Mouse (Mus musculus): ENCODE data around the gene Hoxd11. TPM values are rescaled to one million over a fixed set of nuclear protein-coding genes. Genes with fewer than 3 reads are reported as not detected.
A peak's percentile ranks its signal among the peaks of the same experiment; 100 is the strongest.

Hoxd11 gene
- polyA plus RNA-seq, 1 experiment from 2014 or later, result 26.3 TPM

DNA sequence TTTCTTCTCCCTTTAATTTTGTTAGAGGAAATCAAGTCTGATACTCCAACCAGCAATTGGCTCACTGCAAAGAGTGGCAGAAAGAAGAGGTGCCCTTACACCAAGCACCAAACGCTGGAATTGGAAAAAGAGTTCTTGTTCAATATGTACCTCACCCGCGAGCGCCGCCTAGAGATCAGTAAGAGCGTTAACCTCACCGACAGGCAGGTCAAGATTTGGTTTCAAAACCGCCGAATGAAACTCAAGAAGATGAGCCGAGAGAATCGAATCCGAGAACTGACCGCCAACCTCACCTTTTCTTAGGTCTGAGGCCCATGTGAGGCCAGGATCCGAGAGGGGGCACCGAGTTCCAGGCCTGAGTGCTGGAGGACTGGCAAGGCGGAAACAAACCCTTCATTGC, 14.7 kb downstream of the Hoxd11 start:
- Histone ChIP-seq H3K36me3 (no peaks in the 10 kb centered on the region), H3K4me2 (peak overlapping the region; percentile 80), H3K4me3 (replicated peaks) (peak overlapping the region; percentile 70), H3K4me1 (peaks cover 58% of the 10 kb centered on the region), H3K27me3 (peaks cover 14% of the 10 kb centered on the region; the same call in 1 of the 2 replicates), H3K9ac (peak overlapping the region; percentile 74), H3K9me3 (replicated peaks) (no peaks in the 10 kb centered on the region), H3K27ac (peak overlapping the region; percentile 95)
- no peak for ATAC-seq (replicated peaks; ENCODE audit: low FRiP score)
- WGBS, result 8% methylated on average over 16 of the region's 16 CpGs

- ATAC-seq (replicated peaks; ENCODE audit: low FRiP score), result no peak
- H3K9ac ChIP-seq, result peak overlapping the region; percentile 31; the same call in 1 of the 2 replicates
- H3K27ac ChIP-seq, result peak overlapping the region; percentile 96
- H3K4me3 ChIP-seq (replicated peaks), result peak overlapping the region; percentile 70
- H3K9me3 ChIP-seq (replicated peaks), result no peaks in the 10 kb centered on the region
- peaks cover 17% of the 10 kb centered on the region; the same call in 1 of the 2 replicates for H3K27me3 ChIP-seq
- H3K4me2 ChIP-seq, result peak overlapping the region; percentile 80
- WGBS, result 31% methylated on average over 1 of the region's 1 CpGs
- no peaks in the 10 kb centered on the region for H3K36me3 ChIP-seq
- peaks cover 70% of the 10 kb centered on the region for H3K4me1 ChIP-seq
These were observed 16.0 kb downstream of the Hoxd11 start for GRCm38 (mm10) chr2:74695383-74695782.

GRCm38 (mm10) chr2:74695813-74696430, 16.6 kb downstream of the Hoxd11 start:
- Histone ChIP-seq H3K27me3 (peaks cover 20% of the 10 kb centered on the region; the same call in 1 of the 2 replicates), H3K36me3 (no peaks in the 10 kb centered on the region), H3K27ac (peak overlapping the region; percentile 96), H3K9me3 (replicated peaks) (no peaks in the 10 kb centered on the region), H3K9ac (peak overlapping the region; percentile 48), H3K4me1 (peaks cover 74% of the 10 kb centered on the region), H3K4me3 (replicated peaks) (peak overlapping the region; percentile 70), H3K4me2 (peak overlapping the region; percentile 80)
- no peak for ATAC-seq (replicated peaks; ENCODE audit: low FRiP score)
- 30% methylated on average over 7 of the region's 7 CpGs for WGBS

DNA sequence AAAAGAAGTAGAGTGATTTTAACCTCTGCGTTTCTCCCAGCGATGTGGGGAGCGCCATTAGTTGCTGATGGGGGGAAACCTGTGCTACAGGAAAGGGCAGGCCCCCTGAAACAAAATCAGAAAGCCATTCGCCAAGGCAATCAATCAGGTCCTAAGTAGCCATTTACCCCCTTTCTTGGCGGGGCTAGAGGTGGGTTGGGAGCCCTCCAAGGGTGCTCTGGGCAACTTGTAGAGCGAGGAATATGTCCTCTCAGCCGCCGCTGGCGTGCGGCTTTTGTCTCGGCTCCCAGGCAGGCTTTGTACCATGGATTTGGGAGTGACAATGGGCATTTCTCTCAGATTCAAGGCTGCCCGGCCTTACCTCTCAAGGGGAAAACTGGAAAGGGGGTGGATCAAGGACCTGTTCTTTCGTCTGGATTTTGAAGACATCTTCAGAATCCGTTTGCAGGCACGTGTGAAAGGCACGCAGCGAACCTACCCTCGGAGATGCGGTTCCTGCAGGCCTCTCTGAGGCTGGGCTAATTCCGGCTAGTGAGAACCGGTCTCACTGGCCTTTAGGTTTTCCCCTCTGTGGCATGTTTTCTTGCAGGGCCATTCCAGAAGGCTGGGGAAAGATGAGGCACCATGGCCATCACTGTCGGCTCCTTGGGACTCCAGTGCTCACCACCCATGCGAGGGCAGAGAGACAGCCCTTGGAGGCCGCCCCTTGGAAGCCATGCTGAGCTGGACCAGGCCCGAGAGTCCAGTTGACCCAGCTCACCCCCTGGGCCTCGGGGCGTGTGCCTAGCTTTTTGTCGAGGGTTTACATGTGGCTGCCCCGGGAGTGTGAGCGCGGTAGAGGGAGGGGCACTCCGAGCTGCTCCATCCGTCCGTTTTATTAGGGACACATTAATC, 17.3 kb downstream of the Hoxd11 start:
- peak; percentile 49 for ATAC-seq (replicated peaks; ENCODE audit: low FRiP score)
- no peaks in the 10 kb centered on the region for H3K36me3 ChIP-seq

GRCm38 (mm10) chr2:74697567-74698121, 18.3 kb downstream of the Hoxd11 start, which contains the start of gene Hoxd9:
Gene Hoxd9 (plus strand): TSS chr2:74697727.
- Histone ChIP-seq H3K9ac (peak within 1 kb of the TSS; percentile 94), H3K4me2 (peak within 1 kb of the TSS; percentile 80), H3K27ac (peak within 1 kb of the TSS; percentile 96), H3K27me3 (peaks cover 20% of the 10 kb centered on the region; the same call in 1 of the 2 replicates), H3K9me3 (replicated peaks) (no peaks in the 10 kb centered on the region), H3K4me1 (peaks cover 67% of the 10 kb centered on the region), H3K4me3 (replicated peaks) (peak within 1 kb of the TSS; percentile 70), H3K36me3 (no peaks in the 10 kb centered on the region)
- under 1% methylated on average over 43 of the region's 43 CpGs for WGBS
- peak; percentile 49 for ATAC-seq (replicated peaks; ENCODE audit: low FRiP score)

More for the DNA sequence above, 17.3 kb downstream of the Hoxd11 start:
- Histone ChIP-seq H3K9ac (peak overlapping the region; percentile 48), H3K27me3 (peaks cover 20% of the 10 kb centered on the region; the same call in 1 of the 2 replicates), H3K4me2 (peak overlapping the region; percentile 80), H3K9me3 (replicated peaks) (no peaks in the 10 kb centered on the region), H3K27ac (peak overlapping the region; percentile 96), H3K4me3 (replicated peaks) (peak overlapping the region; percentile 70), H3K4me1 (peaks cover 72% of the 10 kb centered on the region)
- WGBS, result 11% methylated on average over 34 of the region's 34 CpGs

DNA sequence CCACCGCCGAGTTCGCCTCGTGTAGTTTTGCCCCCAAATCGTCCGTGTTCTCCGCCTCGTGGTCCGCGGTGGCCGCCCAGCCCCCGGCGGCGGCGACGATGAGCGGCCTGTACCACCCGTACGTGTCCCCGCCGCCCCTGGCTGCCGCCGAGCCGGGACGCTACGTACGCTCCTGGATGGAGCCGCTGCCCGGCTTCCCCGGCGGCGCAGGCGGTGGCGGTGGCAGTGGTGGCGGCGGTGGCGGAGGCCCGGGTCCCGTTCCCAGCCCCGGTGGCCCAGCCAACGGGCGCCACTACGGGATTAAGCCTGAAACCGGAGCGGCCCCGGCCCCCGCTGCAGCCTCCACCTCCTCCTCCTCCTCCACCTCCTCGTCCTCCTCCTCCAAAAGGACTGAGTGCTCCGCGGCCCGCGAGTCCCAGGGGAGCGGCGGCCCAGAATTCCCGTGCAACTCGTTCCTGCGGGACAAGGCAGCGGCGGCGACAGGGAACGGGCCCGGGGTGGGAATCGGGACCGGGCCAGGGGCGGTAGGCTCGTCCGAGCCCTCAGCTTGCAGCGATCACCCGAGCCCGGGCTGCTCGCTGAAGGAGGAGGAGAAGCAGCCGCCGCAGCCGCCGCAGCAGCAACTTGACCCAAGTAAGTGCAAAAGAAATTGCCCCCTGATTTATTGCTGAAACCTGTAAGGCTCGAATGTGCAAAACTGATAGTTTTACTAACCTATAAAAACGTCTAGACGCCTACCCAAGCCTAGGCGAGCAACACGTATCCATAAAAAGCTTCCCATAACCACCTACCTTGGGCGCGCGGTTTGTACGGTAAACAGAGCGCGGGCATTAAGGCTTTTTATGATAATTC, 19.1 kb downstream of the Hoxd11 start:
- H3K4me3 ChIP-seq (replicated peaks), result peak overlapping the region; percentile 70
- peak overlapping the region; percentile 94 for H3K9ac ChIP-seq
- 0 out of 2 replicates have a peak, but pooled peaks cover 14% of the 10 kb centered on the region for H3K27me3 ChIP-seq
- H3K4me1 ChIP-seq, result peaks cover 65% of the 10 kb centered on the region
- no peaks in the 10 kb centered on the region for H3K36me3 ChIP-seq
- peak overlapping the region; percentile 96 for H3K27ac ChIP-seq
- peak; percentile 20 for ATAC-seq (replicated peaks; ENCODE audit: low FRiP score)
- WGBS, result under 1% methylated on average over 78 of the region's 86 CpGs
- H3K9me3 ChIP-seq (replicated peaks), result no peaks in the 10 kb centered on the region
- H3K4me2 ChIP-seq, result peak overlapping the region; percentile 80

GRCm38 (mm10) chr2:74699053-74699430, 19.7 kb downstream of the Hoxd11 start:
- 2% methylated on average over 17 of the region's 17 CpGs for WGBS
- Histone ChIP-seq H3K27ac (peak overlapping the region; percentile 96), H3K27me3 (0 out of 2 replicates have a peak, but pooled peaks cover 13% of the 10 kb centered on the region), H3K9me3 (replicated peaks) (no peaks in the 10 kb centered on the region), H3K4me1 (peaks cover 69% of the 10 kb centered on the region), H3K4me2 (peak overlapping the region; percentile 80), H3K4me3 (replicated peaks) (peak overlapping the region; percentile 70), H3K9ac (peak overlapping the region; percentile 94), H3K36me3 (no peaks in the 10 kb centered on the region)
- peak; percentile 27; the same call in 1 of the 2 replicates for ATAC-seq (replicated peaks; ENCODE audit: low FRiP score)

DNA sequence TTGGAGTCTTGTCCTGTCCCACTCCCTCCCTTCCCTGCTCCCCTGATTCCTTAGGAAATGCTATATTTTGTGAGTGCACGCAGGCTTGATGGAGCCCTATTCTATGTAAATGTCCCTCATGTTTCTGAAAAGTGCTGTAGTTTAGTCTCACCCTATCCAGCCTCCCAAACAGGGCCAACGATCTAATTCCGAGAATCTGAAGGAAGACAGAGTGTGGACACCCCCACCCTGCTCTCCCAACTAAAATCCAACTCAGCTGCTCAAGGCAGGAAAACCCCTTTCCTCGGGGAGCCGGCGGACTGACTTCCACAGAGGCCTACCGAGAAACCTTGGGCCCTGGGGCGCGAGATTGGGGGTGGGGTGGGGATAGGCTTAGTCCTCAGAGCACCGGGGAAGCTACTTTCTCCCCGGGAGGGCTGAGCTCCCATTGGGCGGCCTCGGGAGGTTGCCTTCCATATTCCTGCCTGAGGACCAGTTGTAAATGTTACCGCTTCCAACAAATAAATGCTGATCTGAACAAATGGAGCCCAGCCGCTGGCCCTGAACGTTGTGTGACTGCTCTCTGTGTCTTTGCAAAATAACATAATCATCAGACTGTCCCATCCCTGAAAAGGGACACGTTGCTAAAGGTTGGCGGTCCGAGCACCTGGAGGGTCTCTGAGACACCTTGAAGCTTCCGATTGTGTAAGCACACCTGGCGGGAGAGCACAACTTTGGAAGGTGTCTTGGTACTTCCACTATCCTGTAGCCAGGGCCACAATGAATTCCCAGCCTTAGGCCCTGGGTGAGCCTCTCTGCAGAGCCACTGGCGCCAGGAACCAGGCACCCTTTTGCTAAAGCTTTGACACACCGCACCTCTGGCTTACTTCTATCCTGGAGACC, 20.5 kb downstream of the Hoxd11 start:
- H3K27ac ChIP-seq, result peak overlapping the region; percentile 96
- peak overlapping the region; percentile 70 for H3K4me3 ChIP-seq (replicated peaks)
- WGBS, result 14% methylated on average over 23 of the region's 23 CpGs
- H3K36me3 ChIP-seq, result no peaks in the 10 kb centered on the region
- H3K27me3 ChIP-seq, result 0 out of 2 replicates have a peak, but pooled peaks cover 13% of the 10 kb centered on the region
- H3K9ac ChIP-seq, result peak overlapping the region; percentile 94
- no peaks in the 10 kb centered on the region for H3K9me3 ChIP-seq (replicated peaks)
- H3K4me1 ChIP-seq, result peaks cover 65% of the 10 kb centered on the region
- peak overlapping the region; percentile 80 for H3K4me2 ChIP-seq
- no peak for ATAC-seq (replicated peaks; ENCODE audit: low FRiP score)

GRCm38 (mm10) chr2:74700546-74701112, 21.3 kb downstream of the Hoxd11 start:
- H3K9me3 ChIP-seq (replicated peaks), result no peaks in the 10 kb centered on the region
- H3K27ac ChIP-seq, result peak overlapping the region; percentile 96
- 0 out of 2 replicates have a peak, but pooled peaks cover 7% of the 10 kb centered on the region for H3K27me3 ChIP-seq
- H3K4me3 ChIP-seq (replicated peaks), result peak overlapping the region; percentile 70
- 10% methylated on average over 22 of the region's 22 CpGs for WGBS
- H3K36me3 ChIP-seq, result no peaks in the 10 kb centered on the region
- no peak; the same call in 1 of the 2 replicates for ATAC-seq (replicated peaks; ENCODE audit: low FRiP score)
- peak overlapping the region; percentile 80 for H3K4me2 ChIP-seq
- H3K4me1 ChIP-seq, result peaks cover 58% of the 10 kb centered on the region
- peak overlapping the region; percentile 94 for H3K9ac ChIP-seq

All from kidney, embryonic 15.5 days (tissue).